Mouse (Mus musculus) ES-Bruce4 (cell line): ENCODE results near the gene Larp4b.

Source experiments
- CTCF ChIP-seq: IDR thresholded peaks from one replicate; pipeline ENCODE4 v1.8.1; 2011; ENCODE audit warnings: low read depth, low read length
- EP300 ChIP-seq: IDR thresholded peaks from 2 replicates; pipeline ENCODE4 v1.6.1; 2011; ENCODE audit warnings: low read depth, low read length; ENCODE audit not compliant: insufficient read depth
- POLR2A ChIP-seq: IDR thresholded peaks from one replicate; pipeline ENCODE4 v1.8.1; 2011; ENCODE audit warnings: low read length; ENCODE audit not compliant: insufficient read depth

DNA sequence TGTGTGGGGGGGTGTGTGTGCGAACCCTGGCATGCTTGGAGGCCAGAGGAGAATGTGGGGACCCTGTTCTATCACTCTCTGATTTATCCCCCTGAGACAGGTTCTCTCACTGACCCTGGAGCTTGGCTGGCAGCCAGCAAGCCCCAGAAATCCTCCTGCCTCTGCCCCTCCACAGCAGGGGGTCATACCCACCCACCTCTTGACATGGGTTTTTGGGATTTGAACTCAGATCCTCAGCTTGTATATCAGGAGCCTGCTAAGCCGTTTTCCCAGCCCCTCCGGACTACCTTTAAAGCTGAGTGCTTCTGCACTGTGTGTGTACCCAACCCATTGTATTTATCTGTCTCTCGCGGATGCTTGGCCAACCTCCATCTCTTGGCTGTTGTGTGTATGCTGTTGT lies 95.8 kb downstream of the Larp4b start:
- TF ChIP-seq CTCF (no peak), POLR2A (no peak), EP300 (no peak)
